Mouse (Mus musculus): ENCODE results near the gene Tmem219. TPM values are rescaled to one million over a fixed set of nuclear protein-coding genes. Genes with fewer than 3 reads are reported as not detected.

The Tmem219 gene
- total RNA-seq, 2 experiments from 2014 or later, result 11.9 to 13.1 TPM

DNA sequence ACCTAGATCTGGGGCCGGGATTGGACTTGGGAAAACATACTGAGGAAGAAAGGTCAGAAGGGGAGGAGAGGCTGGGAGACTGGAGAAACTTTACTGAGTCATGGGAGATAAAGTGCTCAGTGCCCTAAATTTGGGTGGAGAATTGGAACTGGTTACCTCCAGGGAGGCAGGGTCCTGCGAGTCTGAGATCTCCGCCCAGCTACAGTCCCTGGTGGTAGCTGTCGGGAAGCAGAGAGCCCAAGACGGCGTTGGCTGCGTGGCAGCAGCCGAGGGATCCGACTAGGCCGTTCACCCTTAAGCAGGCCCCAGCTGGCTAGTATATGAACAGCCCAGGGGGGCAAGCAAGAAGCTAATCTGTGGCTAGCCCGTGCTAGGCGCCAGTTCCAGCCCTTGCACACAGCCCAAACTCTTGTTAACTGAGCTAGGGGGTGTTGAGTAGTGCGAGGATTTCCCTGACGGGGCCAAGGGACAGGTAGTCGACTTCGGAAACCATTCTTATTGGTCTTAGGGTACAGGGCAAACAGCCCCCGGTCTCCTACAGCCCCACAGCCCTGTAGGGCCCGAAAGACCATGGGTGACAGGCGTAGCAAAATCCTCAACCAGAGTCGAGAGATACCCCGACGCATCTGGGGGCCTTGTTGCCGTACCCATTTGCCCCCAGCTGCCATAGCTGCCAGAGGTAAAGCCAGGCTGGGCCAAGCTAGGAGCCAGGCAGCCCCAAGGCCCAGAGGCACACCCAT is 52.8 kb downstream of the Tmem219 start:
- intact Hi-C loops (cut with DNase I; ENCODE audit: low total_unique reads), result no loop called here
- DNase-seq, result no peak

DNA sequence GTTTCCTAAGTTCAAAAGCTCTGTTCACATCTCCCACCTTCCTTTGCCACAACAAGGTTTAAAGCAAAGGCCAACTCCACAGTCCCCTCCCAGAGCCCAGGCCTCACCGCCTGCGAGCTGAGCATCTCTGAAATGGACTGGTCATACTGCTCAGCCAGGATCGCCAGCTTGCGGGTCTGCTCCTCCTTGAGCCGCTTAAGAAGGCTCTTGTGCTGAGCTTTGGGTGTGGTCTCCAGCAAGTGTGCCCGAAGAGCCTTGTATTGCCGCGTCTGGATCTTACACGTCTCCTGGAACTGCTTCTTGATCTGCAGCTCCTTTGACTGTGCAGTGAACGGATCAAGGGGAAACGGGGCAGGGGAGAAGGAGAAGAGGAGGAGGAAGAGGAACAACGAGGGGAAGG is 54.7 kb downstream of the Tmem219 start:
- DNase-seq, result no peak
- intact Hi-C loops (cut with DNase I; ENCODE audit: low total_unique reads), result no loop called here

- intact Hi-C loops (cut with DNase I; ENCODE audit: low total_unique reads), result no loop called here
- no peak for DNase-seq
These were observed 55.2 kb downstream of the Tmem219 start for GRCm38 (mm10) chr7:126867534-126867933.

- intact Hi-C loops (cut with DNase I; ENCODE audit: low total_unique reads), result no loop called here
These were observed 58.9 kb downstream of the Tmem219 start for GRCm38 (mm10) chr7:126863791-126864190.

GRCm38 (mm10) chr7:126862147-126862784 is 60.5 kb downstream of the Tmem219 start, which contains the start of gene Ino80e:
TSS of gene Ino80e (minus strand) at chr7:126862377.
- intact Hi-C loops (cut with DNase I; ENCODE audit: low total_unique reads), result no loop called here
- peak; percentile 94 for DNase-seq

More at GRCm38 (mm10) chr7:126863791-126864190, 58.9 kb downstream of the Tmem219 start:
- DNase-seq, result no peak

- intact Hi-C loops (cut with DNase I; ENCODE audit: low total_unique reads), result no loop called here
- peak; percentile 95 for DNase-seq
These were observed 61.1 kb downstream of the Tmem219 start, which contains the start of gene Hirip3 for GRCm38 (mm10) chr7:126861429-126862130. TSS of gene Hirip3 (plus strand) at chr7:126861972.

DNA sequence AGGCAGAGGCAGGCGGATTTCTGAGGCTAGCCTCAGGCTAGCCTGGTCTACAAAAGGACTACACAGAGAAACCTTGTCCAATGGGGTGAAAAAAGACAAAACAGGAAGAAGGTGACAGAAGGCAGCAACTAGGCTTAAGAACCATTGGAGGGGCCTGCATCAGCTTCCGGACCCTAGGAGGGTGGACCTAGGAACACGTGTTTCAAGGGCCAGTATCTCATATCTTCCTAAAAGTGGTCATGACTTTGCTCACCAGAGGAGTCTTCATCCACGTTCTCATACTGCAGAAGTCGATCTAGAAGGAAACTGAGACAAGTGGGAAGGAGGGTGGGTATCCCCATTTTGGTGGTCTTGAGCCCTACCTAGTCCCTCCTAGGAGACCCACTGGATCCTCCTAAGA is 61.7 kb downstream of the Tmem219 start:
- intact Hi-C loops (cut with DNase I; ENCODE audit: low total_unique reads), result no loop called here

DNA sequence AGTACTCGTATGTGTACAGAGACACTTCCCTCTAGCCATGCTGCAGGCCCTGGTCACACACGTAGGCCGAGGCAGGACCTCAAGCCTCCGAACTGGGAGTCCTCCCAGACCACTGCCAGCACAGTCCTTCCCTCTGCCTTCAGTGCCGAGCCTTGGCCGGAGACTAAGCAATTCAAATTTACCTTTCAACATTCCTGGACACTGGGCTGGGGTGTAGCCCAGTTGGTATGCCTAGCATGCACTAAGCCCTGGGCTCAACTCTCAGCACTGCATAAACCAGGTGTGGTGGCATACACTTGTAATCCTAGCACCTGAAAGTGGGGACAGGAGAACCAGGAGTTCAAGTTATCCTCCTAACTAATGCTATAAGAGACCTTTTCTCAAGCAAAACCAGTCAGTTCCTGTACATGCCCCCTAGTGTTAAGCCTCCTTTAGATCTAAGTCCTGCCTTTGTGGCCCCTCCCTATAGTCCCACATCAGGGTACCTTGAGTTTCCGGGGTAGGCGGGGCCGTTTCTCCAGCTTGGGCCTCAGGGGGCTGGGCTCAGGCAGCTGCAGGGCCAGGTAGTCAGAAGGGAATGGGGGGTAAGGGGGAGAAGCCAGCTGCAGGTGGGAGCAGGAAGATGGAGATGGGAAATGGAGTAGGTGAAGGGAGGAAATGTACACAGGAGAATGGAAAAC is 65.8 kb downstream of the Tmem219 start:
- intact Hi-C loops (cut with DNase I; ENCODE audit: low total_unique reads), result loop anchor here (5.0 kb wide), 1 partner anchor 35 kb away; no protein-coding TSS in a partner anchor
- DNase-seq, result no peak

More for the DNA sequence above, 61.7 kb downstream of the Tmem219 start:
- DNase-seq, result no peak

DNA sequence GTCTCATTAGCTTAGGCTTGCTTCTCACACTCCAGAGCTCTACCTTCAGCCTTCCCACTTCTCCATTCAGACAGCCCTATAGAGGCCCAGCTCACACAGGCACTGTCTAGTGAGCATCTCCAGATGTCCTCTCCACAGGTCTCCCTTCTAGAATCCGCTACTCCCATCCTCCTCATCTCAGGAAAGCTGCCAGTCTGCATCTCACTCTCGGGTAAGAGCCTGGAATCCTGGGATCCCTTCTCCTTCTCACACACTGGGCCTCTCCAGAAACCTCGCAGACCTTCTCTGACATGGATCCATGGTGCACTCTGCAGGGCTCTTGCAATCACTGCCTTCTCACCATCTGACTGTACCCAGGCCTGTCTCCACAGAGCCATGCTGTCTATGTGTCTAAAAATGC is 67.1 kb downstream of the Tmem219 start:
- DNase-seq, result no peak
- intact Hi-C loops (cut with DNase I; ENCODE audit: low total_unique reads), result loop anchor here (5.0 kb wide), 1 partner anchor 33 kb away; no protein-coding TSS in a partner anchor

DNA sequence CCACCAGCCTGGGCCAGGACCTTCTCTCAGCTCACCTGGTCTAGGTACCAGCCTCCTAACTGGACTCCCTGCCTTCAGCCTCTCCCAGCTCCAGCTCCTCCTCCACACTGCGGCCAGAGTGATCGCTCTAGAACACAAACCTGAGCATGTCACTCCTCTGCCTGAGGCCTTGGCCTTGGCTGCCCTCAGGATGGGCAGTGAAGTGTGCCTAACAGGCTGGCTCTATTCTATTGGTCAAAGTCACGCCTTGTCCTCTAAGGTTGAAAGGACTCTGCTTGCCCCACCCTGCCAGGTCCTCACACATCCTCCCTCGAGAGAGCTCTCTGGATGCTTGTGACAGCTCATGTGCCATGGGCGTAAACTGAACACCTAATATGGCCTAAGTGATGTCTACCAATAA is 69.3 kb downstream of the Tmem219 start:
- intact Hi-C loops (cut with DNase I; ENCODE audit: low total_unique reads), result no loop called here
- no peak for DNase-seq

GRCm38 (mm10) chr7:126851192-126851591 is 71.5 kb downstream of the Tmem219 start:
- no peak for DNase-seq
- intact Hi-C loops (cut with DNase I; ENCODE audit: low total_unique reads), result no loop called here

DNA sequence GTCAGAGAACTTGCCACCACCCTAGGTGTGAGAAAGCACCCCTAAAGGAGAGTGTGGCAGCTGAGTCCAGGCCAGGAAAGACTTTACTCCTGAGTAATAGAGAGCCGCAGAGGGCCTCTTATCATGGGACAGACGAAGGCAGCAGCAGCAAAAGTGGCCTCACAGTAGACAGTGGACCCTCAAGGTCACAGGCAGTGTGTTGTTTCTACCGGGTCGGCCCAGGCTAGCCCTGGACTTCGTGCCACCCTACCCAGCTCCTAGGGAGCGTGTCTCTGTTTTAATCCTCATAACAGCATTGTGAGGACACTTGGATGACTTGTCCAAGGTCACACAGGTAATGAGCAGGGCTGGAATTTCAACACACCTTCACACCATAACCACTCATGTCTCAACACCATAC is 72.6 kb downstream of the Tmem219 start:
- intact Hi-C loops (cut with DNase I; ENCODE audit: low total_unique reads), result no loop called here
- no peak for DNase-seq

- DNase-seq, result no peak
- intact Hi-C loops (cut with DNase I; ENCODE audit: low total_unique reads), result no loop called here
These were observed 73.9 kb downstream of the Tmem219 start for GRCm38 (mm10) chr7:126848794-126849193.

DNA sequence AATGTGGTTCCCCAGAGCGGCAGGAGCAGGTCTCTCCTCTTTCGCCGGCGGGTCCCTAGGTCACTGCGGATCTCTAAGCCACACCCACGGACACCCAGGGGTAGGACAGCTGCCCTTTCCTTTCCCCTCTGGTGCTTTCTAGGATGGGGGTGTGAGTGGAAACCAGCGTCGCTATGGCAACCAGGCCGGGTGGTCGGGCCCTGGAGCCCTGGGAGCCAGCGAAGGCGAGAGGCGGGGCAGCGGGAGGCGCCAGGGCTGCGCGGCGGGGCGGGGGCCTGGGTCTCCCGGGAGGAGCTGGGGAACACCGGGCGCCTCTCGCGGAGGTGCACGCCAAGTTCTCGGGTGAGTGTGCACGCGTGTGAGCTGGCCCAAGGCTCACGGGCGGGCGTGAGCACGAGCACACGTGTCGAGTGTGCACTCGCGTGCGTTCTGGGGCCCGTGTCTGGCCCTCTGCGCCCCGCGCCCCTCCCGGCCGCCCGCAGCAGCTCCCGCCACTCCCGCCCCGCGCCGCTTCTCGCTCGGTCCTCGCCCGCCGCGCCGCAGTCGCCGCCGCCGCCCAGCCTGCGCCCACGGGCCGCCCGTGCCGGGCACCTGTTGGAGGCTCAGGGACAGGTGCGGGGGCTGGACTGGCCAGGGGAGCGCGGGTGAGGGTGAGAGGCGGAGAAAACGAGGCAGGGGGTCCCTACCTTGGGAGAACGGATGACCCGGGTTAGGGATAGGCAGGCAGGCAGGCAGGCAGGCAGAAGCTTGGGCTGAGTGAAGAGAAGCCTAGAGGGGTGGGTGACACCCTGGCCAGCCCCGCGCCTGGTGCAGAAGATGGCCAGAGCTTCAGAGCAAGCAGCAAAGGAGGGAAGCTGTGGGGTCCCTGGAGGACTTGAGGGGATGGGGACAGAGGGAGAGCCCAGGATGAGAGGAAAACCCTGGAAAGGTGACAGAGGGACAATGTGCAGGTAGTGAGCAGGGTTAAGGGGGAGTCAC is 75.0 kb downstream of the Tmem219 start:
- intact Hi-C loops (cut with DNase I; ENCODE audit: low total_unique reads), result no loop called here
- no peak for DNase-seq

- no peak for DNase-seq
- intact Hi-C loops (cut with DNase I; ENCODE audit: low total_unique reads), result no loop called here
These were observed 75.6 kb downstream of the Tmem219 start, which contains the start of gene Doc2a for GRCm38 (mm10) chr7:126847116-126847420. TSS of gene Doc2a (plus strand) at chr7:126847416.

DNA sequence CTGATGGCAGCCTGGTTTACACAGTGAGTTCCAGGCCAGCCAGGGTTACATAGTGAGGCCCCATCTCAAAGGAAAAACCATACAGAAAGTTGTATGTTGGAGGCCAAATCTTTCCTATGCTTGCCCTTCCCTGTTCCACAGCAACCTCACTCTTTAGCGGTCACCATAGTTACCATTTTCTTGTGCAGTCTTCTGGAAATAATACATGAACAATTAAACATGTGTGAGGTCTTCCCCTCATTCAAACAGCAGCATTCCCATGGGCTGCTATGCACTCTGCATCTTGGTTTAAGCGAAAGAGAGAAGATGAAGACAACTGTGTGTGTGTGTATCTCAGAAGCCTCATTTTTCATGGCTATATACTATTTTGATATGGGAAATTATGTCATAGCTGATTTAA is 77.2 kb downstream of the Tmem219 start:
- intact Hi-C loops (cut with DNase I; ENCODE audit: low total_unique reads), result no loop called here
- no peak for DNase-seq

- intact Hi-C loops (cut with DNase I; ENCODE audit: low total_unique reads), result no loop called here
- DNase-seq, result no peak
These were observed 79.4 kb downstream of the Tmem219 start for GRCm38 (mm10) chr7:126843276-126843675.
